Mouse (Mus musculus) limb, embryonic 14.5 days (tissue): ENCODE measurements at regions not wholly inside any gene's neighbourhood (a gene's known extent, or its start where the extent isn't known, plus 50 kb on each side); places are given as distances from the start of the nearest gene placed in this dataset.
A peak's percentile ranks its signal among the peaks of the same experiment; 100 is the strongest.

Experiments
- ATAC-seq: fragments of 200-750 bp; cut with Nextera tagmentation; 2 replicates; pipeline ENCODE4 v1.8.0; 2017; ENCODE audit warnings: low read depth, moderate number of reproducible peaks, moderate TSS enrichment; ENCODE audit not compliant: low FRiP score
- DNase-seq: peaks from one replicate; pipeline ENCODE4 v3.0.0-alpha.2; 2015; ENCODE audit warnings: low spot score
- H3K27ac ChIP-seq: fragments of 300-500 bp; sonication (generic); replicated peaks from 2 replicates; pipeline ENCODE4 v1.5.1; 2014; ENCODE audit warnings: low read depth, mild to moderate bottlenecking, low read length, moderate library complexity, mixed read lengths
- H3K27me3 ChIP-seq: fragments of 300-500 bp; sonication (generic); 2 replicates; pipeline ENCODE4 v1.6.1; 2014; ENCODE audit warnings: low read length, mixed read lengths; ENCODE audit not compliant: control insufficient read depth, insufficient read depth
- H3K36me3 ChIP-seq: fragments of 300-500 bp; sonication (generic); 2 replicates; pipeline ENCODE4 v1.6.1; 2014; ENCODE audit warnings: mild to moderate bottlenecking, low read length, moderate library complexity, mixed read lengths; ENCODE audit not compliant: control insufficient read depth, insufficient read depth
- H3K4me1 ChIP-seq: fragments of 300-500 bp; sonication (generic); 2 replicates; pipeline ENCODE4 v1.6.1; 2014; ENCODE audit warnings: antibody characterized with exemption, low read length, mixed read lengths; ENCODE audit not compliant: control insufficient read depth, insufficient read depth
- H3K4me2 ChIP-seq: fragments of 300-500 bp; sonication (generic); replicated peaks from 2 replicates; pipeline ENCODE4 v1.6.1; 2014; ENCODE audit warnings: low read depth, mild to moderate bottlenecking, low read length, moderate library complexity; ENCODE audit not compliant: severe bottlenecking
- H3K4me3 ChIP-seq: fragments of 300-500 bp; sonication (generic); replicated peaks from 2 replicates; pipeline ENCODE4 v1.5.1; 2014; ENCODE audit warnings: low read length
- H3K9ac ChIP-seq: fragments of 300-500 bp; sonication (generic); 2 replicates; pipeline ENCODE4 v1.6.1; 2014; ENCODE audit warnings: mild to moderate bottlenecking, low read depth, low read length, moderate library complexity; ENCODE audit not compliant: severe bottlenecking
- H3K9me3 ChIP-seq: fragments of 300-500 bp; sonication (generic); 2 replicates; pipeline ENCODE4 v1.6.1; 2016; ENCODE audit warnings: low read length; ENCODE audit not compliant: control insufficient read depth
- POLR2A ChIP-seq: fragments of 200-500 bp; IDR thresholded peaks from 2 replicates; pipeline ENCODE4 v1.8.0; 2012; ENCODE audit warnings: inconsistent platforms, mild to moderate bottlenecking, moderate library complexity, borderline replicate concordance; ENCODE audit not compliant: insufficient read depth, insufficient read length; ENCODE audit errors: extremely low read depth
- WGBS: fragments of 180-500 bp; shearing (Covaris S2); extraction: QIAGEN DNeasy Blood & Tissue Kit; methylation state at CpG from one replicate; pipeline ENCODE4 v1.1.7; 2014; 5-methylcytosine and 5-hydroxymethylcytosine counted together

DNA sequence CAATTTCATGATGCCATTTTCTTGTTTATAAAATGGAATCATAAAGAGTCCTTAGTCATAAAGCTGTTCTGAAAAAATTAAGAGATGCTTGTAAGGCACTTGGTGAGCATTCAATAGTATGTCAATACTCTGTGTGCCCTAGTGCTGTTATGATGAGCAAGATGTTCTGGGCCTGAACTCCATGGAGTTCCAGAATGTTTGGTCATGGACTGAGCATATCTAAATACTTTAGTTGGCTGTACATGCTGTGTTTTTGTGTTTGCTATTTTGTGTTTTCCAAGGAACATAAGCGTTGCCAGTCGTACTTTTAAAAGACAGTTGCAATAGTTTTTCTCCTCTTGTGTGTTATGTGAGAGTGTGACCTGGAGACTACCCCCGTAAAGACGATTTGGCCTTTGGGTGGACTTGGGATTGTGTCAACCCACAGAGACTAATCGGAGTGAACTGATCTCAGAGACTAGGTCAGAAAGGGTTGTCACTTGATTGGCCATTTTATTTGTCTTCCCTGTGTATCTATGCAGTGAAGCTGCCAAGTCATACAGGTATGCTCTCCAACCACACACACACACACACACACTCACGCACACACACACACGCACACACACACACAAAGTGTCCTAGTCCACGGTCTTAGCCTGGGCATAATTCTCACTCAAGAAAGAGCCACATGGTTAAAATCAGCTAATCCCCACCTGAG is 152.6 kb upstream of the Krr1 start:
- Histone ChIP-seq H3K36me3 (no peaks in the 10 kb centered on the region), H3K4me3 (no peak overlapping the region), H3K9ac (no peak overlapping the region), H3K27ac (no peak overlapping the region), H3K9me3 (no peaks in the 10 kb centered on the region), H3K4me2 (no peak overlapping the region), H3K4me1 (0 out of 2 replicates have a peak, but pooled peaks cover 2% of the 10 kb centered on the region), H3K27me3 (no peaks in the 10 kb centered on the region)
- ATAC-seq: no peak
- no peak for TF ChIP-seq POLR2A
- no peak for DNase-seq
- WGBS: 93% methylated on average over 8 of the region's 8 CpGs

DNA sequence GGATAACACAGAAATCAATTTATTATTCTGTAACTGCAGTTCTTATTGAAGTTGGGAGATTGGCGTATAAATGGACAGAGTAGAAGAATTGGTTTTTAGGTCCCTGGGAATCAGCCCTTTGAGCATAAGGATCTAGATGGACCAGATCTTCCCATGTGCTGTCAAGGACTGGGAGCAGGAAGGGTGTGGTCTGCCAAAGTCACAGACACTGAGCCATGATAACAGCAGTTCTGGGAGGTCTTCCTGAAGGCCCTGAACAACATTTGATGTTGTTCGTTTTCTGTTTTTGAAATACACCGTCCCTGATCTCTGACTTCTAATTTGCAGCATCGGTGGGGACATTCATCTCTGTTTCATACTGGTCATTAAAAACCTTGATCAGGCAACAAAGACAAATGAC is 147.6 kb upstream of the Krr1 start:
- TF ChIP-seq POLR2A: no peak
- Histone ChIP-seq H3K4me2 (no peak overlapping the region), H3K27ac (no peak overlapping the region), H3K9ac (no peak overlapping the region), H3K9me3 (no peaks in the 10 kb centered on the region), H3K27me3 (no peaks in the 10 kb centered on the region), H3K4me3 (no peak overlapping the region), H3K36me3 (no peaks in the 10 kb centered on the region), H3K4me1 (peaks cover 7% of the 10 kb centered on the region)
- no peak for DNase-seq
- WGBS: 74% methylated on average over 4 of the region's 4 CpGs
- no peak for ATAC-seq

DNA sequence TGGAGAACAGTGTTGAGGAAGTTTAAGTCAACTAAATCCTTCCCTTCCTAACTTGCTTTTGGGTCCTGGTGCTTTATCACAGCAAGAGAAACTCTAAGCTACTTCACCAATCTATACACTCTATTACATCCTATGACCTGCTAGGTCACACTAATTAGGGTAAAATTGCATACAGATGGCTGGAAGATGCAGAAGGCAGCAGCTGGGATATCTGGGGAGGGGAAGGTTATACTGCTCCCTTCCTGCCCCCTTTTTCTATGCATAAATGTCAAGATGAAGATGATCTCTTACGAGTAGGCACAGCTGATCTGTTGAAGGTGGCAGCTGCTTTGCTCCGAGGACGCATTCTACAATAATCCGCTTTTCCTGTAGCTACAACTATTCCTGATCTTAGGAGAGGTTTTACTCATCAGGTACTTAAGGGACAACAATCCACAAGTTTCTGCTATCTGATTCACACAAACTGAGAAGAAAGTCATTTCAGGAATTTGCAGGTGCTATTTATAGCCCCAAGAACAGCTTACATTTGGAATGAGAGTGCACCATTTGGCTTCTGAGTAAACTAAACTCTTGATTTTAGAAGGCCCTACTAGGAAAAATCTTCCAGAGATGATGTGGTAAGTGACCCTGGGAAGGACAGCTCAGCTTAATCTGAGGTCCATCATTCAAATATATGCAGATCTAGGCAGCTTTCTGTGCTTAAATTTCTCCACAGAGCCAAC is 146.3 kb upstream of the Krr1 start:
- Histone ChIP-seq H3K9me3 (no peaks in the 10 kb centered on the region), H3K27ac (no peak overlapping the region), H3K4me3 (no peak overlapping the region), H3K9ac (no peak overlapping the region), H3K36me3 (no peaks in the 10 kb centered on the region), H3K4me1 (peaks cover 9% of the 10 kb centered on the region), H3K27me3 (no peaks in the 10 kb centered on the region), H3K4me2 (no peak overlapping the region)
- ATAC-seq (peak; percentile 59), DNase-seq (no peak)
- 57% methylated on average over 4 of the region's 4 CpGs for WGBS
- no peak for TF ChIP-seq POLR2A

DNA sequence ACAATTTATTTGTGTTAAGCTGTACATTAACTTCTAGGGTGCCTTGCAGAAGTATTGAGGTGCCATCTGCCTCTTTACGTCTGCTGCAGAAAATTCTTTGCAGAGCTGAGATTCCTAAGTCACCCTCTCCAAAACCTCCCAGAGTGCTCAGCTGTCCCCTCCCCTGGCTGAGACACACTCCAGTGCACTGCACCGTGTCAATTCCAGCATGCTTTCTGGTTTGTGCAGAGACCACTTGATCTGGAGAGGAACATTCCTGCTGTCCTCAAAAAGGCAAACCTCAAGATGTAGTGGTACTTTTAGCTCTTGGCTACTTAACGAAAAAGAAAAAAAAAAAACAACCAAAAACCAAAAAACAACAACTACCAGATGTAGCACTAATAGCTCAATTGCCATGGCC is 145.2 kb upstream of the Krr1 start:
- DNase-seq (no peak), ATAC-seq (0 out of 2 replicates have a peak, but pooled peaks have one; percentile 32)
- H3K36me3 ChIP-seq: no peaks in the 10 kb centered on the region
- no peak overlapping the region for H3K4me3 ChIP-seq
- TF ChIP-seq POLR2A: no peak
- H3K9me3 ChIP-seq: no peaks in the 10 kb centered on the region
- no peaks in the 10 kb centered on the region for H3K27me3 ChIP-seq
- H3K27ac ChIP-seq: no peak overlapping the region
- no peak overlapping the region for H3K9ac ChIP-seq
- 66% methylated on average over 3 of the region's 3 CpGs for WGBS
- H3K4me2 ChIP-seq: no peak overlapping the region
- H3K4me1 ChIP-seq: peaks cover 9% of the 10 kb centered on the region

DNA sequence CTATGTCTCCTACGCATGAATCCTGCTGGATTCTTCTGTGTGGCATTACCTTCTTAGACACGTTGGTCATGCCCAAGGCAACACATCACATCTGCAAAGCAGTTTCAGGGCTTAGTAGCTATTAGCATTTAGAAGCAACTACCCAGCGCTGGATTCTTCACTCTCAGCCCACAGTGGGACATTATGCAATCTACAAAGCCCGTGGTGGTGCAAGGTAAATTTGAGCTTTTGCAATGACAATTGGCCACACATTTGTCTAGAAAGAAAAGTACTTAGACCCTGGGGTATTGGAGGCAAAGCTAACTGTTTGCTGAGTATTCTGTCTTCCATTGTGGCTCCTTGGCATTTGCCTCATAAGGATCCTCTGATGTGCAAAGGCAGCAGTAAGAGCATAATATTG is 144.5 kb upstream of the Krr1 start:
- H3K4me3 ChIP-seq: no peak overlapping the region
- no peak overlapping the region for H3K27ac ChIP-seq
- peaks cover 9% of the 10 kb centered on the region for H3K4me1 ChIP-seq
- H3K4me2 ChIP-seq: no peak overlapping the region
- ATAC-seq: no peak
- no peaks in the 10 kb centered on the region for H3K36me3 ChIP-seq
- TF ChIP-seq POLR2A: no peak
- no peaks in the 10 kb centered on the region for H3K9me3 ChIP-seq
- H3K9ac ChIP-seq: no peak overlapping the region
- WGBS: 82% methylated on average over 4 of the region's 4 CpGs
- no peak for DNase-seq
- no peaks in the 10 kb centered on the region for H3K27me3 ChIP-seq
